Mouse (Mus musculus): ENCODE data around the gene B9d2. TPM values are rescaled to one million over a fixed set of nuclear protein-coding genes. Genes with fewer than 3 reads are reported as not detected.

Gene B9d2
- polyA plus RNA-seq, 1 experiment from 2014 or later, result 27.6 TPM

DNA sequence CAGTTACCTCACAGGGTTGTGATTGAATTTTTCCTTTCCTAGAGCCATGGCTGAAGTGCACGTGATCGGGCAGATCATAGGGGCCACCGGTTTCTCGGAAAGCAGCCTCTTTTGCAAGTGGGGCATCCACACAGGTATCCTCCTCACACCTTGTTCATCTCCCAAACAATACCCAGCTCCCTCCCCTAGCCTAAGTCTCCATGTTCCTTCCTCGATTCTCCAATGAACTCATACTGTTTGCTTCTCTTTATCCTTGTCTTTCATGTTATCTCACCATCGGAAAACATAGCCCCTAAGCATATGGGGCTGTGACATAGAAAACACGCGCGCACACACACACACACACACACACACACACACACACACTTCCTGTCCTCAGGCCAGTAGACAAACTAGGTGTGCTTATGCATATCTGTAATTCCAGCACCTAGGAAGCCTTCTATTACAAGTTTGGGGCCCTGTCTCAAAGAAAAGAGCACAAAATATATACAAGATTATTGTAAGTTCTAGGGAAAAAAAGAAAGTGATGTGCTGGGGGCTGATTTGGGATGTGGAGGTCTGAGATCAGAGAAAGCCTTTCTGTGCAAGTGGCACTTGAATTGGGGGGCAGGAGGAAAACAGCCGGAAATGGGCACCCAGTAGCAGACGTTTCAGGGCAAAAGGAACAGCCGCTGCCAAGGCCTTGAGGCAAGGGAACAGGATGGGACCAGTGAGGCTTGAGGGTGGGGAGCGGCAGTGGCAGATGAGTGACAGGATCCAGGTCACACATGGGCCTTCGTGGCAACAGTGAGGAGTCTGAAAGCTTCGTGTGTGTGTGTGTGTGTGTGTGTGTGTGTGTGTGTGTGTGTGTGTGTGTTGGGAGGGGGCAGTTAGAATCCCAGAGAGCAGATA, 1.0 kb downstream of the B9d2 start:
- H3K36me3 ChIP-seq (ENCODE audit: insufficient read depth), result 0 out of 2 replicates have a peak, but pooled peaks cover 4% of the 10 kb centered on the region
- TF ChIP-seq CTCF (IDR thresholded peaks at IDR 0.05; ENCODE audit: low read depth), result no peak
- H3K27me3 ChIP-seq (ENCODE audit: insufficient read depth, low read length), result peaks cover 3% of the 10 kb centered on the region; the same call in 1 of the 2 replicates
- DNase-seq (no peak), ATAC-seq (ENCODE audit: insufficient read depth) (no peak)
- H3K27ac ChIP-seq (ENCODE audit: low read depth), result no peak overlapping the region
- peak overlapping the region; percentile 56 for H3K4me2 ChIP-seq
- H3K4me3 ChIP-seq (ENCODE audit: low read depth, low read length), result peak overlapping the region; percentile 64
- WGBS, result 55% methylated on average over 15 of the region's 15 CpGs
- no peak overlapping the region for H3K9ac ChIP-seq
- H3K4me1 ChIP-seq (ENCODE audit: insufficient read depth), result peaks cover 11% of the 10 kb centered on the region
- no peaks in the 10 kb centered on the region for H3K9me3 ChIP-seq (ENCODE audit: low read depth, low read length)

DNA sequence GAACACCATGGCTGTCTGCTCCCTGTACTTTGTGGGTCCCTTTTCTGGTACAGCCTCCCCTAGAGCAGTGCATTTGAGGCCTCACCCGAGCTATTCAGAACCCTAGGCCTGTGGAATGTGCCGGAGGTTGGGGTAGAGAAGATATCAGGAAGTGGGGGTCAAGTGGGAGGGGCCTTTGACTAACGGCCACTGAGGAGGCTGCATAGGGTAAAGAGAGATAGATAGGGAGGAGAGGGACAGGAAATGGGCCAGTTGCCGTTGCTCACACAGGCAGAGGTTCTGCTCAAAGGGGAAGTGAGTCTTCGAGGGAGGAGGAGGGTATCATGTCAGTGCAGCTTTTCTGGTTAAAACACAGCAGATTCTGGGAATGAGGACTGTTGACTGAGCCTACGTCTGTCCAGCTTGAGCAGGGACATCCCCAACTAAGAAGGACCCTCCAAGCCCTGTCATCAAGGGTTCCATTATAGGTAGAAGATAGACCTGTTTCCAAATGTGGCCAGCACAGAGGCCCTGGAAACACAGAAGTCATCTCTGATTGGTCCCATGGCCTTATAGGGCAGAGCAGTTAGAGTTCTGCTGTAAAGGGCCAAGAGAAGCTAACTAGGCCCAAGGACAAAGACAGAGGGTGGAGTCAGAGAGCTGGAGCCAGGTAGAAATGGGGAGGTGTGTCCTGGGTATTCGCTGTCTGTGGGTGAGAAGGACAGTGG, 3.0 kb downstream of the B9d2 start:
- H3K4me3 ChIP-seq (ENCODE audit: low read depth, low read length), result no peak overlapping the region
- DNase-seq (no peak), ATAC-seq (ENCODE audit: insufficient read depth) (no peak)
- TF ChIP-seq CTCF (IDR thresholded peaks at IDR 0.05; ENCODE audit: low read depth), result no peak
- H3K9me3 ChIP-seq (ENCODE audit: low read depth, low read length), result no peaks in the 10 kb centered on the region
- H3K4me1 ChIP-seq (ENCODE audit: insufficient read depth), result peaks cover 12% of the 10 kb centered on the region
- H3K27me3 ChIP-seq (ENCODE audit: insufficient read depth, low read length), result peaks cover 12% of the 10 kb centered on the region
- no peak overlapping the region for H3K27ac ChIP-seq (ENCODE audit: low read depth)
- H3K36me3 ChIP-seq (ENCODE audit: insufficient read depth), result 0 out of 2 replicates have a peak, but pooled peaks cover 4% of the 10 kb centered on the region
- H3K4me2 ChIP-seq, result no peak overlapping the region
- WGBS, result 45% methylated on average over 7 of the region's 7 CpGs
- H3K9ac ChIP-seq, result no peak overlapping the region

DNA sequence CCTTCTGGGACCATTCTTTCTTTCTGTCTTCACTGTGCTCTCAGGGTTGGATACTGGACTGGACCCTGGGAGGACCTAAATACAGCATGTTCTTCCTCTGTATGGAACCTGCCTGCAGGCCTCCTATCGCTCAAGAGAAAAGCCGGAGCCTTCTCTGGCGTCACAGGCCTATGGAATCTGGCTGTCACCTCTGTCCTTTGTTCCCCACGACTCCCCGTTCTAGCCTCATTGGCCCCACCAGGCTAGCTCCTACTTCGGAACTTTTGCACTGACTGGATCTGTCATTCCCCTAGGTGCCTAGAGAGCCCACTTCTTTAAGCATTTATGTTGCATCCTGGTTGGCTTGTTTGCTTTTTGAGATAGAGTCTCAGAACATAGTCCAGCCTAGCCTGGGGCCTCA, 4.1 kb downstream of the B9d2 start:
- ATAC-seq (ENCODE audit: insufficient read depth) (no peak), DNase-seq (no peak)
- no peaks in the 10 kb centered on the region for H3K9me3 ChIP-seq (ENCODE audit: low read depth, low read length)
- no peak for TF ChIP-seq CTCF (IDR thresholded peaks at IDR 0.05; ENCODE audit: low read depth)
- H3K4me2 ChIP-seq, result no peak overlapping the region
- 77% methylated on average over 6 of the region's 6 CpGs for WGBS
- H3K4me3 ChIP-seq (ENCODE audit: low read depth, low read length), result no peak overlapping the region
- 0 out of 2 replicates have a peak, but pooled peaks cover 4% of the 10 kb centered on the region for H3K36me3 ChIP-seq (ENCODE audit: insufficient read depth)
- H3K9ac ChIP-seq, result no peak overlapping the region
- H3K27me3 ChIP-seq (ENCODE audit: insufficient read depth, low read length), result peaks cover 16% of the 10 kb centered on the region
- H3K27ac ChIP-seq (ENCODE audit: low read depth), result no peak overlapping the region
- H3K4me1 ChIP-seq (ENCODE audit: insufficient read depth), result peaks cover 14% of the 10 kb centered on the region

DNA sequence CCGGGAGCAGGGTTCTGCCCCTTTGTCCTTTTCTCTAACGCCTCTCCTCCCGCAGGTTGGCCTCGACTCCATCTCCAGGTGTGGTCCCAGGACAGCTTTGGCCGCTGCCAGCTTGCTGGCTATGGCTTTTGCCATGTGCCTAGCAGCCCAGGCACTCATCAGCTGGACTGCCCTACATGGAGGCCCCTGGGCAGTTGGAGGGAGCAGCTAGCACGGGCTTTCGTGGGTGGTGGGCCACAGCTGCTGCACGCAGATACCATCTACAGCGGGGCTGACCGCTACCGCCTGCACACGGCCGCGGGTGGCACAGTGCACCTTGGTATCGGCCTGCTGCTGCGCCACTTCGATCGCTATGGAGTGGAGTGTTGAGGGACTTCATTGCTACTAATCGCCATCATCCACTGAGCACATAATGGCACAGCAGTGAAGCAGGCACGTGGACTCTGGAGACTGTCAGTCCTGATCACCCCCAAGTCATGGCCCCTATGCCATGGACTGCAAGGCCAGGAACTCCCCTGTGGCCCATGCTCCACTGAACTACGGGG, 5.4 kb downstream of the B9d2 start:
- no peak overlapping the region for H3K27ac ChIP-seq (ENCODE audit: low read depth)
- 0 out of 2 replicates have a peak, but pooled peaks cover 4% of the 10 kb centered on the region for H3K36me3 ChIP-seq (ENCODE audit: insufficient read depth)
- H3K9me3 ChIP-seq (ENCODE audit: low read depth, low read length), result no peaks in the 10 kb centered on the region
- no peak overlapping the region for H3K9ac ChIP-seq
- WGBS, result 70% methylated on average over 21 of the region's 21 CpGs
- H3K4me3 ChIP-seq (ENCODE audit: low read depth, low read length), result peak overlapping the region; percentile 63
- H3K4me1 ChIP-seq (ENCODE audit: insufficient read depth), result peaks cover 14% of the 10 kb centered on the region
- peaks cover 16% of the 10 kb centered on the region for H3K27me3 ChIP-seq (ENCODE audit: insufficient read depth, low read length)
- ATAC-seq (ENCODE audit: insufficient read depth) (no peak; the same call in 1 of the 2 replicates), DNase-seq (no peak)
- no peak for TF ChIP-seq CTCF (IDR thresholded peaks at IDR 0.05; ENCODE audit: low read depth)
- H3K4me2 ChIP-seq, result peak overlapping the region; percentile 95

DNA sequence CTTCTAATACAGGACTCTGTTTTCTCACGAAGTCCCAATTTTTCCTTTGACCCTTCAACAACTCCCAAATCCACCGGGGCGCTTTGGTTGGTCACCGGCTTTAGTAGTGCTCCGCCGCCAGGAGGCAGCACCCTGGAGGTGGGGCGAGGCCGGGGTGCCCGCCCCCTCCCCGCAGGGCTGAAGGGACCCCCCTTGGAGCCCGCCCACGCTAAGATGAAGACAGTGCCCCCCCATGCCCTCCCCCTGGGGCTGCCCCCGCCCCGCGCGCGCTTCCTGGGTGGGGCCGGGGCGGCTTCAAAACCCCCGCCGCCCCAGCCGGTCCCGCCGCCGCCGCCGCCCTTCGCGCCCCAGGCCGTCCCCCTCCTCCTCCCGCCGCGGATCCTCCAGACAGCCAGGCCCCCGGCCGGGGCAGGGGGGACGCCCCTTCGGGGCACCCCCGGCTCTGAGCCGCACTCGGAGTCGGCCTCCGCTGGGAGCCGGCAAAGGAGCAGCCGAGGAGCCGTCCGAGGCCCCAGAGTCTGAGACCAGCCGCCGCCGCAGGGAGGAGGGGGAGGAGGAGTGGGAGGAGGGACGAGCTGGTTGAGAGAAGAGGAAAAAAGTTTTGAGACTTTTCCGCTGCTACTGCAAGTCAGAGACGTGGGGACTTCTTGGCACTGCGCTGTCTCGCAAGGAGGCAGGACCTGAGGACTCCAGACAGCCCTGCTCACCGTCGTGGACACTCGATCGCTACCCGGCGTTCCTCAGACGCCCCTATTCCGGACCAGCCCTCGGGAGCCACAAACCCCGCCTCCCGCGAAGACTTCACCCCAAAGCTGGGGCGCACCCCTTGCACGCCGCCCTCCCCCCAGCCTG, 6.3 kb downstream of the B9d2 start, which contains the start of gene Tgfb1:
Gene Tgfb1 (plus strand): TSS at position 323 of the 852 bp plus-strand sequence.
- peak; percentile 55 for ATAC-seq (ENCODE audit: insufficient read depth)

DNA sequence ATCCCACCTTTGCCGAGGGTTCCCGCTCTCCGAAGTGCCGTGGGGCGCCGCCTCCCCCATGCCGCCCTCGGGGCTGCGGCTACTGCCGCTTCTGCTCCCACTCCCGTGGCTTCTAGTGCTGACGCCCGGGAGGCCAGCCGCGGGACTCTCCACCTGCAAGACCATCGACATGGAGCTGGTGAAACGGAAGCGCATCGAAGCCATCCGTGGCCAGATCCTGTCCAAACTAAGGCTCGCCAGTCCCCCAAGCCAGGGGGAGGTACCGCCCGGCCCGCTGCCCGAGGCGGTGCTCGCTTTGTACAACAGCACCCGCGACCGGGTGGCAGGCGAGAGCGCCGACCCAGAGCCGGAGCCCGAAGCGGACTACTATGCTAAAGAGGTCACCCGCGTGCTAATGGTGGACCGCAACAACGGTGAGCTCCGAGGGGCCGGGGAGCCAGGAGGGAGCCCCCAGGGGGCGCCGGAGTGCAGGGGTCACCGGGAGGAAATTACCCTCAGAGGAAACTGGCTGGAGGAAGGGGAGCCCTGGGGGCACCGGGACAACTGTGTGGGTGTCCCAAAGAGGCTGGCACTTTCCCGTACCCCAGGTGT, 7.3 kb downstream of the B9d2 start:
- H3K9ac ChIP-seq, result peak overlapping the region; percentile 74
- H3K4me2 ChIP-seq, result peak overlapping the region; percentile 95
- peaks cover 16% of the 10 kb centered on the region for H3K27me3 ChIP-seq (ENCODE audit: insufficient read depth, low read length)
- peak; percentile 30; the same call in 1 of the 2 replicates for TF ChIP-seq CTCF (IDR thresholded peaks at IDR 0.05; ENCODE audit: low read depth)
- H3K9me3 ChIP-seq (ENCODE audit: low read depth, low read length), result no peaks in the 10 kb centered on the region
- peak overlapping the region; percentile 63 for H3K4me3 ChIP-seq (ENCODE audit: low read depth, low read length)
- peak overlapping the region; percentile 36; the same call in 1 of the 2 replicates for H3K27ac ChIP-seq (ENCODE audit: low read depth)
- H3K4me1 ChIP-seq (ENCODE audit: insufficient read depth), result peaks cover 8% of the 10 kb centered on the region; the same call in 1 of the 2 replicates
- ATAC-seq (ENCODE audit: insufficient read depth) (0 out of 2 replicates have a peak, but pooled peaks have one; percentile 0), DNase-seq (peak; percentile 41)
- 0 out of 2 replicates have a peak, but pooled peaks cover 4% of the 10 kb centered on the region for H3K36me3 ChIP-seq (ENCODE audit: insufficient read depth)
- 1% methylated on average over 47 of the region's 47 CpGs for WGBS

More for the DNA sequence above, 6.3 kb downstream of the B9d2 start, which contains the start of gene Tgfb1:
- peak; percentile 82 for DNase-seq
- H3K9me3 ChIP-seq (ENCODE audit: low read depth, low read length), result no peaks in the 10 kb centered on the region
- under 1% methylated on average over 54 of the region's 69 CpGs for WGBS
- TF ChIP-seq CTCF (IDR thresholded peaks at IDR 0.05; ENCODE audit: low read depth), result peak; percentile 71
- H3K9ac ChIP-seq, result peak within 1 kb of the TSS; percentile 74
- peak within 1 kb of the TSS; percentile 63 for H3K4me3 ChIP-seq (ENCODE audit: low read depth, low read length)
- H3K36me3 ChIP-seq (ENCODE audit: insufficient read depth), result 0 out of 2 replicates have a peak, but pooled peaks cover 4% of the 10 kb centered on the region
- H3K27me3 ChIP-seq (ENCODE audit: insufficient read depth, low read length), result peaks cover 16% of the 10 kb centered on the region
- H3K4me2 ChIP-seq, result peak within 1 kb of the TSS; percentile 95
- peak within 1 kb of the TSS; percentile 79 for H3K27ac ChIP-seq (ENCODE audit: low read depth)
- peaks cover 8% of the 10 kb centered on the region; the same call in 1 of the 2 replicates for H3K4me1 ChIP-seq (ENCODE audit: insufficient read depth)

Measured in lung, embryonic 14.5 days (tissue).